ENCODE assay signal across 8 mouse cellular contexts in the genomic region with DNA sequence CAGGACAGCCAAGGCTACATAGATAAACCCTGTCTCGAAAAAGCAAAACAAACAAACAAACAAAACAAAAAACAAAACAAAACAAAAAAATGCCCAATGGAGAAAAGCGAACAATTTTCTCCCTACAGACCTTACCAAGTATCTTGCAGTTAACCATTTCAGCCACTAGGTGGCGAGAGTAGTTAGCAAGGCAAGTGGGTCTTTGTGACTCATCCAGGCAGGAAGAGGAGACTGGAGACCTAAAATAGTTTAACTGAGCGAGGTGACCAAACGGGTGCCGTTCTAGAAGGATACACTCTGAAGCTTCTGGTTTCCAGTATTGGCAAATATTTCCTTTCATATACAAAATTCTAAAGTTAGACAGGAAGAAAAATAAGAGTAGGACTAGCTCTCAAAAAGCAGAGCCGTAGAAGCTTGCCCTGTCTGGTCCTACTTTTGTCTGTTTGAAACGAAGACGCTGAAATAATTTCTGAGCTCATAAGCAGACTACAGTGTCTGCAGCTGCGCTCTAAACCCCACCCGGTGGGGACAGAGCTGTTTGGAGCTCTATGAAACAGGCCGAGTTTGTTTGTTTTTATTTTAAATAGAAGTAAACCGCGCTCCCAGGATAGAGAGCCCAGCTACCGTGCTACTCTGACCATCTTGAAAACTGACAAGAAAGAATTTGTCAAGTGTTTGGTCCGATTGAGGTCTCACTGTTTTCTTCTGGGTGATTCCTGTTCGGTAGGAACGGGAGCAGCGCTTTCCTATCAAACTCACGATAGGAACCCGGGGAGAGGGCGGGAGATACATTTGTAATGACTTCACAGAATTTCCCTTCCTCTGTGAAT. TPM values are rescaled to one million over a fixed set of nuclear protein-coding genes. Genes with fewer than 3 reads are reported as not detected.
A peak's percentile ranks its signal among the peaks of the same experiment; 100 is the strongest.
DNase-seq lines count a peak whose midpoint lies in the region; ATAC-seq and TF ChIP-seq lines count a peak whose summit lies in the region.

No protein-coding gene starts in this region.

- H3K4me2 ChIP-seq in forebrain, embryonic 15.5 days (replicated peaks): peak overlapping the region; percentile 2; the same call in 1 of the 2 replicates
- peak overlapping the region; percentile 38 for H3K4me2 ChIP-seq in neural tube, embryonic 15.5 days

- 0 out of 2 replicates have a peak overlapping the region, but pooled peaks have one; percentile 1 for H3K27ac ChIP-seq in forebrain, embryonic 15.5 days (replicated peaks)
- peak overlapping the region; percentile 60 for H3K27ac ChIP-seq in neural tube, embryonic 15.5 days (replicated peaks)

- no peaks in the 10 kb centered on the region for H3K27me3 ChIP-seq in G1E (ENCODE audit: insufficient read depth, low read length)
- H3K27me3 ChIP-seq in forebrain, embryonic 15.5 days: no peaks in the 10 kb centered on the region
- H3K27me3 ChIP-seq in neural tube, embryonic 15.5 days (replicated peaks): no peaks in the 10 kb centered on the region

- TF ChIP-seq CTCF in G1E (IDR thresholded peaks at IDR 0.05; ENCODE audit: low read depth, low read length): no peak

- intact Hi-C loops in heart, postnatal 36 days (cut with DNase I): loop anchor here (1.0 to 5.0 kb wide), 6 partner anchors 56 to 371 kb away; no protein-coding TSS in a partner anchor

- no peaks in the 10 kb centered on the region for H3K4me1 ChIP-seq in G1E (ENCODE audit: insufficient read depth, low read depth, low read length)
- no peaks in the 10 kb centered on the region for H3K4me1 ChIP-seq in forebrain, embryonic 15.5 days
- H3K4me1 ChIP-seq in neural tube, embryonic 15.5 days: peaks cover 31% of the 10 kb centered on the region

- peaks cover 28% of the 10 kb centered on the region for H3K9me3 ChIP-seq in G1E (replicated peaks)
- H3K9me3 ChIP-seq in forebrain, embryonic 15.5 days: no peaks in the 10 kb centered on the region
- no peaks in the 10 kb centered on the region for H3K9me3 ChIP-seq in neural tube, embryonic 15.5 days (replicated peaks)

- no peak for ATAC-seq in G1E (ENCODE audit: extremely low read depth, insufficient number of reproducible peaks, low FRiP score, poor library complexity, severe bottlenecking)
- peak; percentile 86 for ATAC-seq in forebrain, embryonic 15.5 days (replicated peaks)
- ATAC-seq in neural tube, embryonic 15.5 days (ENCODE audit: low FRiP score): peak; percentile 72

- H3K4me3 ChIP-seq in G1E (ENCODE audit: low read depth, low read length): no peak overlapping the region
- no peak overlapping the region for H3K4me3 ChIP-seq in forebrain, embryonic 15.5 days
- H3K4me3 ChIP-seq in neural tube, embryonic 15.5 days (replicated peaks): no peak overlapping the region

- H3K9ac ChIP-seq in forebrain, embryonic 15.5 days (replicated peaks): no peak overlapping the region
- H3K9ac ChIP-seq in neural tube, embryonic 15.5 days (replicated peaks): no peak overlapping the region

- 44% methylated on average over 22 of the region's 22 CpGs for WGBS in forebrain, embryonic 15.5 days
- WGBS in neural tube, embryonic 15.5 days: 45% methylated on average over 22 of the region's 22 CpGs

- no peaks in the 10 kb centered on the region for H3K36me3 ChIP-seq in G1E (replicated peaks)
- H3K36me3 ChIP-seq in forebrain, embryonic 15.5 days: no peaks in the 10 kb centered on the region
- no peaks in the 10 kb centered on the region for H3K36me3 ChIP-seq in neural tube, embryonic 15.5 days

- peak; percentile 6 for DNase-seq in G1E (ENCODE audit: low spot score)
- peak; percentile 65 for DNase-seq in c-Kit-positive CD71-positive TER-119-positive erythroid progenitor cells, embryonic 14.5 days (ENCODE audit: low spot score)
- peak; percentile 75 to 84 for DNase-seq in heart, postnatal 36 days
- DNase-seq in layer of hippocampus, adult 18-20 months (ENCODE audit: low spot score in 2 of 2): peak; percentile 67 to 94
- peak; percentile 73 to 90 for DNase-seq in lung, adult 18-20 months
- peak; percentile 86 for DNase-seq in thymus, postnatal 0 days (ENCODE audit: low spot score)

RNA-seq across cellular contexts. Expression of a gene that starts 31.0 kb away (rescaled TPM):
- total RNA-seq in G1E (2014; fragmentation: Nextera tagmentation) (not detected in 2 replicates), G1E (2017) (0.11 and 0.23 TPM in 2 replicates)
- polyA plus RNA-seq in G1E (2012): not detected in 2 replicates
- polyA plus RNA-seq in forebrain, embryonic 15.5 days (2015; fragmentation: Nextera tagmentation; extraction: Ambion mirVana): 0.47 and 0.65 TPM in 2 replicates
- under 1 TPM in 1 of 2 experiments, not detected in 1; 0.16 TPM for total RNA-seq in heart, postnatal 36 days (2021)
- total RNA-seq in layer of hippocampus, adult 18-20 months (2021): not detected
- 0.46 and 0.49 TPM in 2 replicates for polyA plus RNA-seq in neural tube, embryonic 15.5 days (2015; fragmentation: Nextera tagmentation; extraction: Ambion mirVana)
- polyA plus RNA-seq in thymus, postnatal 0 days (2015; fragmentation: Nextera tagmentation; extraction: Ambion mirVana): 0.10 TPM in 1 of 2 replicates, not detected in the other

Comparison
In these comparisons a context has a peak if more than half of its experiments do, and no peak if none do; other contexts are left out.
1. DNase-seq: peak in every context shown above with its lines; median percentile 86 in thymus, postnatal 0 days; 82 in lung, adult 18-20 months; 80 in layer of hippocampus, adult 18-20 months; 80 in heart, postnatal 36 days; 65 in c-Kit-positive CD71-positive TER-119-positive erythroid progenitor cells, embryonic 14.5 days; 6 in G1E.